Mouse (Mus musculus): ENCODE measurements around the gene Vopp1. TPM values are rescaled to one million over a fixed set of nuclear protein-coding genes. Genes with fewer than 3 reads are reported as not detected.
"Not testable (repeated sequence)": the region's sequence is repeated elsewhere in the genome, so short reads cannot be mapped to it uniquely, and the experiment has no call there.

The Vopp1 gene
- 10 to 100 TPM; 68.9 to 70.3 TPM for total RNA-seq (2021)

DNA sequence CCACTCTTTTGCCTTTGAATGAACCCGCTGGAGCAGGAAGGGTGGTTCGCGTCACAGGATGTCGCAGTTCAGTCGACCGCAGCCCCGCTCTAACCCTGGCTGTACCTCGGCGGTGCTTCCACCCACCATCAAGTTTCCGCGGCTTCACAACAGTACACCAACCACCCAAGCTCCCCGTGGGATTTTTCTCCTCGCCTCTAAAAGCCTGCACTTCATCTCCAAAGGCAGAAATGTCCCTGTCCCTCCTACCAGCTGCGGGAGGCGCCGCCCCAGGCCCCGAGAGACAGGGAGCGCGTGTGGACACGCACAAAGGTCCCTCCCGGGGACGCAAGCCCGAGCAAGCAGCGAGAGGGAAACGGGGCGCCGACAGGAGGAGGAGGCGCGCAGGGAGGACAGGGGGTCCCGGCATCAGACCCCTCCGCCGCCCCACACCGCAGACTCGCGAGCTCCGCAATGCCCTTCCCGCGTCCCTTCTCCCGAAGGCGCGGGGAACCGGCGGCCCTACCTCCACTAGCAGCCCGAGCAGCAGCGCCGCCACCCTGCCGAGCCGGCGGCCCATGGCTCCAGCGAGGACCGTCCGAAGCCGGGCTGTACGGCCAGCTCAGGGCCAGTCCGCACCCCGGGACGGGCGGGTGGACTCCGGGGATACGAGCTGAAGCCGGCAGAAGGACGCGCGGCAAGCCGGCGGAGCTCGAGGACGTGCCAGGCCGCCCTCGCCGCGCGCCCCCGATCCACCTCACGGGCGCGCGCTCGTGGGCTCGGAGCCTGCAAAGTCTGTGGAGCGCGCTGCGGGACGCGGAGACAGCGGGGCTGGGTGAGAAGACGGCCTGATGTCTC is at the start of gene Vopp1:
Gene Vopp1 (minus strand): TSS at position 738 of the 837 bp plus-strand sequence.
- peak; percentile 78 to 79 for DNase-seq

- peak in 1 of 2 experiments; percentile 7 for DNase-seq
These were observed 34.4 kb upstream of the Vopp1 start for GRCm38 (mm10) chr6:57859043-57860042.

- not testable (repeated sequence) for DNase-seq
These were observed 26.2 kb upstream of the Vopp1 start for GRCm38 (mm10) chr6:57851177-57851576.

DNA sequence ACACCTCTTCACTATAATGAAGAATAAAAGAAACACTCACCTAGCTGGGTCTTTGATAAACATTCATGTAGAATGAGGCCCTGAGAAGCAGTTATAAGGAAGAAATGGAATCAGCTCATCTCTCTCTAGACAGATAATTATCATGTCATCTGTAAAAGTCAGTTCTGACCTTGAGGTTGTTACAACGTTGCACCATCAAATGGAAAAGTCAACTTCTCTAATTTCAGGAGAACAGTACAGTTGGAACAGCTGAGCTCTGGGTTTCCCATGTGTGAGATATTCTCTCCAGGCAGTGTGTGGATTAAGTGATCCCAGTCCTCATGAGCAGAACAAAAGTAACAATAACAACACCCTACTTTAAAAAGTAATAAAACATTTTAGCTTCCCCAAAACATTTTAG is 25.3 kb upstream of the Vopp1 start, which contains the start of gene Vmn1r21:
Gene Vmn1r21 (minus strand): TSS at position 58 of the 400 bp plus-strand sequence.
- no peak for DNase-seq

DNA sequence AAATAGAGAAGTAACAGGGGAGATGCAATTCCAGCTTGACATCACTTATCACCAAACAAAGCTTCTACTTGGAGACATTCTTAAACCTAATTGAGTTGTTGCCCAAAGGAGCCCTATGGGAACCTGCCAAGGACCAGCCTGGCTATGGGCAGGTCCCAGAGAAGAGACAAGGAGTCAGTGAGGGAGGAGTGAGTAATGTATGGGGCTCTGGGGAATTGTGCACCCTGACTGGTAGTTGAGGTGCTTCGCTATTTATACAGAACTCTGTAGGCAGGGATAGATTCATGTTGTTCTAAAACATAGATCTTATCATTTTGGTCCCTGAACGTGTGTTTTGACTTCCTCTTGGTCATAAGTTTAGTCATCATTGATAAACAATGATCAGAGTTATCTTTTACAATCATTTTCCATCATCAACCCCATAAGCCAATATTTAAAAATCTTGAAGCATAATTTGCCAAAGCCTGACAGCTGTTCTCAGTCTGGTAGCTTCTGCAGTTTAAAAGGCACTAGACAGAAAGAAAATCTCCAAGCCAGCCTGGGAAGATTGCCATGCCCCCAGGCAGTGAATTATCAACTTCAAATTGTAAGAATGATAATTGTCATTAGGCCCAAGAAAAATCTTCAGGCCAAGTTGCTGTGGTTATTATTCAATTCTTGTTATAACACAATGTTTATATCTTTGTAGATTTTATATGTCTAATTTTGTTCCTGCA is 14.9 kb upstream of the Vopp1 start:
- no peak for DNase-seq

GRCm38 (mm10) chr6:57825259-57825715 is 328 bp upstream of the Vopp1 start:
- DNase-seq, result no peak

GRCm38 (mm10) chr6:57823461-57823860 is 1.5 kb downstream of the Vopp1 start:
- DNase-seq, result no peak

DNA sequence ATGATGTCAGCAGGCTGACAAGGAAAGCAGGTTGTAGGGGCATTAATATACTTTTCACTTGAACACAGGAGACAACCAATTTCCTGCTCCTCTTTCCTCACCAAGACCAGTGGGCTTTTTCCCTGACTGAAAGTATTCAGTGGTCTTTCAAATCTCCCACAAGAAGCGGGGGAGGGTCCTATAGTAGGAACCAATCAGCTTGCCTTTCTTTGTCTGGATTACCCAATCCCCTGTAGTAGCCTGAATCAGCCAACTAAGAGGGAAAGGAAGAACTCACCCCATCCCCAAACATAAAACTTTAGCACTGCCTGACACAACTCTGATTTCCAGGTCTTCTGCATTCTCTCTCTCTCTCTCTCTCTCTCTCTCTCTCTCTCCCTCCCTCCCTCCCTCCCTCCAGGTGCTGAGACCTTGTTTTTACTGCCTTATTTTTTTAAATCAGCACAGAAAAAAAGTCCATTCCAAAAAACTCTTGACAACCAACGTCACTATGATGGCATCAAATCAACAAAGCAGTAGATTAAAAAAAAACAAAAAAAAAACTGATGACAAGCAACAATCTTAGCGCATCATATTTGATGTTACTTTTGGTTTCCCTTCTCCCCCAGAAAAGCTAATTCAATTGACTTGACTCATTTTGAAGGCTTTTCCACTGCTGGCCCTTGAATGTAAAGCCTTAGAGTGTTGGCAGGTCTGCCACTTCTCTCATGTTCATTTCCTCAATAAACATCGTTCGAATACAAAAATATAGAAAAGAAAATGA is 2.1 kb downstream of the Vopp1 start:
- DNase-seq, result no peak

GRCm38 (mm10) chr6:57814436-57814940 is 10.5 kb downstream of the Vopp1 start:
- DNase-seq, result no peak

DNA sequence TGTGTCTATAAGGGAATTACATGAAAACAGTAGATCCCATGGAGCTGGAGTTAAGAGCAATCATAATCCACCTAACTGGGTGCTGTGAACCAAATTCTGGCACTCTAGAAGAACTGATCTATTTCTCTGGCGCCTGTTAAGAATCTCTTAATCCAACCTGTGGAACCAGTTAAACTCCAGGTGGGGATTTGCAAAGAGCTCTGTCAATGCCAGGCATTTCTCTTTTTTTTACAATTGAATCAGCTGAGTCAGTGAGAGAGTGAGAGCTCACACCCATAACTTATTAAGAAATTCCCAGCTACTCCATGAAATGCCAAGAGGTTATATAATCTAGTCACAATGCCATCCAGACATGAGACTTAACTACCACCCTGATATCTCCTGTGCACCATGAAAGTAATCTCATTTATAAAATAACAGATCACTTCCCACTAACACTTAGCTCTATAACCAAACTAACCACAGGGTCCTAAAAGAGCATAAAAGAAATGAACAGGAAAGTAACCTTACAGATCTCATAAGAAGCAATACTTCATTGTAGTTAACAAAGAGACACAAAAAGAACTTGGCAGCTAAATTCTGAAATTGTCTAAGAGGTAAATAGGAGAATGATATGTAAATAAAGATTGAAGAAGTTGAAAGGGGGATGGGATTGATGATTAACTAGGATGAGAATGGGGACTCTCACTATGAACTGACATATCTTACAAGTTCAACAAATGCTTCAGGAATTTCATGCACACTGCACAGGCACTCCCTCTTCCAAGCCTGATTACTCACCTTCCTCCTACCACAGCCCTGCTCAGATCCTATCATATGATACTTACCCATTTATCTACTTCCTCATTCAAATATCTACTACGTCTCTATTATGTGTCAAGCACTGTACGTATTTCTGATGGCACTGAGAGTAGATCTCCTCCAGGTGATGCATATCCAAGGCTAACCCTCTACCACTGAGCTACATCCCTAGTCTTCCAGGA is 12.9 kb downstream of the Vopp1 start:
- no peak for DNase-seq

DNA sequence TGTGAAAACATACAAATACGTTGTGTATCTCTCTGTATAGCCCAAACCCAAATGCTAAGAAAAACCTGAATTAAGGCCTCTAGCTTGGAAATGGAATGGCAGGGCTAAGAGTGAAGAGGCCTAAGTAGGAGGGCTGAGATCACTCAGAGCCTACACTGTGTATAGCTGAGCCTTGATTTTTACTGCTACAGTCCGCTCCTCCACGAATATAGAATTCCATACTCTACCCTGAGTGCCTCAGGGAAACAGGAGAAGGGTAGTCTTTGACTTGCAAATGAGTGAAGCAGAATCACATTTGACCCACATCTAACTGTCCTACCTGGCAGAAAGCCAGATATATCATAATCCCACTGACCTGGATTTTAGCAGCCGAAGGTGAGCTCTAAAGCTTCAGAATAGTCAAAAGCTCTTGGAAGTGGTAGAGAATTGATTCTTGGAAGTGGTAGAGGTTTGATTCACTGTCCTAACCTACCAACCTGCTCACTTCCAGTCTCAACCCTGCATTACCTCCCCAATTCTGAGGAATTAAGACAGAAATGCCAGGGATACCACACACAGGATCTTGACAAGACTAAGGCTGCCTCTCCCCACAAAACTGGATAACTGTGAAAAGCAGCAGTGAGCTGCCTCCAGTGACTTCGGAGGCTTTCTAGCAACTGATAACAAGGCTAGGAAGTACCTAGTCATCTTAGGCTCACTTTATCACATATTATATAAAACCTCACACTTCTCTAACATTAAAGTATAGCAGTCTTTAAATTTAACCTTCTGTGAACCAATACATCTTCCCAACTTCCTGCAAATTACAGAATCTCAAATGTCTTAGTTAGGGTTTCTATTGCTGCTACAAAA is 19.5 kb downstream of the Vopp1 start:
- no peak for DNase-seq

GRCm38 (mm10) chr6:57803130-57803529 is 21.8 kb downstream of the Vopp1 start:
- DNase-seq, result no peak

- no peak for DNase-seq
These were observed 26.0 kb downstream of the Vopp1 start for GRCm38 (mm10) chr6:57798986-57799385.

DNA sequence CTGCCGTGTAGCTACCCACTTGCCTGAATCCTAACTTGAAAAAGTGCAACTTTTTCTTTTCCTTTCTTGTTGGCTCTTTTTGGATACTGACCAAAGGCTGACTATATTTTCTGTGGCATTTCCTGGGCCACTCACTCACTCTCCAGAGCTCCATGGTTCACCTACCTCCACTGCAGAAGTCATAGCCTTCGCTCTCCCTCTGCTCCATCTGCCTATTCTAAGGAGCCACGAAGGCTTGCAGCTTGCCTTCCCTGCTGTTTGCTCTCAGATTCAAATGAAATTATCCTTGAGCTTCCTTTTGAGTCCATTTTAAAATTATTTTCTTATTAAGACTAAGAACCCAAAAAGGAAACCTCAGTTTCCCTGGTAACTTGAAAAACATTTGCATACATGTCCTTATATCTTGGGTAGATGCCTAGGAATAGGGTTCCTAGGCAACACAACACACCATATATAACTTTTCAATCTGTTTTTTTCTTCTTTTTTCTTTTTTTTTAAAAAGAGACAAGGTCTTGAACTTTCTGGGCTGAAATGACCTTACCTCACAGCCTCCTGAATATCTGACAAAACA is 28.0 kb downstream of the Vopp1 start:
- DNase-seq, result no peak

GRCm38 (mm10) chr6:57795835-57796234 is 29.1 kb downstream of the Vopp1 start:
- no peak for DNase-seq

DNA sequence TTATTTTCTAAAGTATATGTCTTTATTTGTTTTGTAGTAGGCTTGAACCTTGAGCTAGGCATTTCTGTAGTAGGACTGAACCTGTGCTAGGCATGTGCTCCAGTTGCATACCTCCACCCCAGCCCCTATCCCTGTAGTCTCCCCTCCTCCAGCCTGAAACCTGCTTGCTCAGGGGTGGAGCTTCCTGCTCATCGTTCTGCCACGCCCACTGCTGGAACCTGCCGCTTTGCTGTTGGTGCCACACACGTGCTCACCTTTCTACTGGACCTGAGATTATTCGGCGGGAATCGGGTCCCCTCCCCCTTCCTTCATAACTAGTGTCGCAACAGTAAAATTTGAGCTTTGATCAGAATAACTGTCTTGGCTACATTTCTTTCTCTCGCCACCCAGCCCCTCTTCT is 32.1 kb downstream of the Vopp1 start:
- not testable (repeated sequence) for DNase-seq

DNA sequence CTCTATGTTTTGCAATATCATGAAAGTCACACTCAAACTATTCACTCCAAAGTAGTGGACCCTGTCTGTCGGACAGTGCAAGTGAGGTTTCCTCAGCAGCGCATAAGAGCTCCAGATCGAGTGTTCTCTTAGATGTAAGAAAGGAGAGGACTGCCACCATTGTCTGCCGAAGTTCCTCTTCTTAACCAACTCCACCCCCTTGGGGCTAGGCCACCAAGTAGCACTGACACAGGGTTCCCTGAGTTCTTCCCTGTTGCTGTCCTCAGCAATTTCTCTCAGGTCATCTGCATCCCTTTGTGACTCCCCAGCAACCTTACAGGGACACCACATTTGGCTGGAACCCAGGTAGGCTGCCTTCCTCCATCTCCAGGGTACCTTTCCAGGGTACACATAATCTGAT is 34.4 kb downstream of the Vopp1 start:
- no peak for DNase-seq

- DNase-seq, result no peak
These were observed 37.6 kb downstream of the Vopp1 start for GRCm38 (mm10) chr6:57787376-57787775.

- DNase-seq, result no peak
These were observed 40.7 kb downstream of the Vopp1 start for GRCm38 (mm10) chr6:57784251-57784650.

Data from layer of hippocampus, postnatal 36 days (tissue).